Mouse (Mus musculus): ENCODE data around the gene Myom3.

Gene Myom3

GRCm38 (mm10) chr4:135816905-135817622 is 57.5 kb downstream of the Myom3 start:
- no peak for DNase-seq

- no peak for DNase-seq
These were observed 58.9 kb downstream of the Myom3 start for GRCm38 (mm10) chr4:135818366-135818765.

DNA sequence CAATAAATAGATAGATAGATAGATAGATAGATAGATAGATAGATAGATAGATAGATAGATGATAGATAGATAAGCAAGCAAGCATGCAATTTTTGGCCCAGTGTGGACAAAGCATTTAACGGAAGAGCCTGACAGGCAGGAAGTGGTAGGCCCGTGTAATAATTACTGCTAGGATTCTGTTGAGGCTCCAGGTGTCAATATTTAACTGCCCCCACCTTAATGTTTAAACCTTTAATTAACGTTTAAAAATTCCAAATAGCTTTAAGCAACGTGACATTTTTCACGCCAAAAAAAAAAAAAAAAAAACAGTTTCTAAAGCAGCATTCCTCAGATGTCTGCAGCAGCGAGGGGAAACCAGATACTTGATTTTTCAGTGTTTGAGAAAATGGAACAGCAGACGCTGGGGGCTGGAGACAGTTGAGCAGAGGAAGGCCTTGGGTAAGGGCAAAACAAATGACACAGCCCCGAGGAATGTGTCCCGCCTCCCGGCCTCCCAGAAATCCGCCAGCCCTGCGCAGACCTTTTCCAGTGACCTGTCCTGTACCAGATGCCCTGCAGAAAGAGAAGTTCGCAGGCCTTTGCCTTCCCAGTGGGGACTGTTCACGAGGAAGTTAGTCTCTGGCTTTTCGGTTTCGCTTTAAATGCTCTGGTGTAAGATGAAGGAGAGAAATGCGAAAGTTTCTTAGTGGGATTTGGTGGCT is 60.5 kb downstream of the Myom3 start:
- DNase-seq: no peak

DNA sequence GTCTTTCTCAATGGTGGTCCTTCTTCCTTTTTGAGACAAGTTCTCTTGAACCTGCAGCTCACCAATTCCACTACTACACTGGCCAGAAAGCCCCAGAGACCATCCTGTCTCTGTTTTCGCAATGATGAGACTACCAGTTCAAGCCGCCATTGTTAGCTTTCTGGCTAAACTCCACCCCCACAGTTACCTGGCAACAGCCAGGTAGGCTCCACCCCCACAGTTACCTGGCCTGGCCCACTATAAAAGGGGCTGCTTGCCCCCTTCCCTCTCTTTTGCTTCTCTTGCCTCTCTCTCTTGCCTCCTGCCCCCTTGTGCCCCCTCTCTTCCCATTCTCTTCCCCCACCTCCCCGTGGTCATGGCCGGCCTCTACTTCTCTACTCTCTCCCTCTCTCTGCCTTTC is 62.3 kb downstream of the Myom3 start:
- no peak for DNase-seq

DNA sequence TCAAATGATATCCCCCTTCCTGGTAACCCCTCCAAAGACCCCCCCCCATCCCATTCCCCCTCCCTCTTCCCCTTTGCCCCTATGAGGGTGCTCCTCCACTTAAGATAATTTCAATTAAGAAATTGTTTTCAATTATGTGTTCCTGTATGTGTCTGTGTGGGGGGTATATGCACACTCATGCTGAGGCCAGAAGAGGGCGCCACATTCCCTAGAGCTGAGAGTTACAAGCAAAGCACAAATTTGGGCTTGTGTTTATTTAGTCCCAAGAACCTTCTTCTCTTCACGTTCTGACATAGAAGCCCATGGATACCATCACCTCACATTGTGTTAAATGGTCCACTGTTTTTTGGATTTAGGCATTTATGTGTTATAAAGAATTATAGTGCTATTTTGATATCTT is 63.8 kb downstream of the Myom3 start:
- DNase-seq: no peak

- DNase-seq: no peak
These were observed 64.7 kb downstream of the Myom3 start for GRCm38 (mm10) chr4:135824254-135824653.

- no peak for DNase-seq
These were observed 69.0 kb downstream of the Myom3 start for GRCm38 (mm10) chr4:135828491-135828890.

DNA sequence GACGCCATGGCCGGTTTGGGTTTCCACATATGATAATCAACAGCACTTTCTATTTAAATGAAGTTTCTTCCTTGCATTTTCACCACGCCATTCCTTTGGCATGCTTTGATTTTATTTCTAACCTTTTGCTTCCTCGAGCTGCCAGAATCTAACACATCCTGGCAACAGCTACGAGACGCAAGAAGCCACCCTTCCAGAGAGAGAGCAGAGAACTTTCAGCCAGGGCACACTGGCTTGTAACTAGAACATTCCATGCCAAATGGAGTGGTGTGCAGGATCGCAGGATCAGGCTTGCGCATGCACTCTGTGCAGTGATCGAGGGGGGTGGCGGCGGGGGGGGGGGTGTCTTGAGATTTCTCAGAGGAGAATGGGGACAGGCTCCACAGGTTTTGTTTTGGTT is 72.6 kb downstream of the Myom3 start:
- DNase-seq: no peak

DNA sequence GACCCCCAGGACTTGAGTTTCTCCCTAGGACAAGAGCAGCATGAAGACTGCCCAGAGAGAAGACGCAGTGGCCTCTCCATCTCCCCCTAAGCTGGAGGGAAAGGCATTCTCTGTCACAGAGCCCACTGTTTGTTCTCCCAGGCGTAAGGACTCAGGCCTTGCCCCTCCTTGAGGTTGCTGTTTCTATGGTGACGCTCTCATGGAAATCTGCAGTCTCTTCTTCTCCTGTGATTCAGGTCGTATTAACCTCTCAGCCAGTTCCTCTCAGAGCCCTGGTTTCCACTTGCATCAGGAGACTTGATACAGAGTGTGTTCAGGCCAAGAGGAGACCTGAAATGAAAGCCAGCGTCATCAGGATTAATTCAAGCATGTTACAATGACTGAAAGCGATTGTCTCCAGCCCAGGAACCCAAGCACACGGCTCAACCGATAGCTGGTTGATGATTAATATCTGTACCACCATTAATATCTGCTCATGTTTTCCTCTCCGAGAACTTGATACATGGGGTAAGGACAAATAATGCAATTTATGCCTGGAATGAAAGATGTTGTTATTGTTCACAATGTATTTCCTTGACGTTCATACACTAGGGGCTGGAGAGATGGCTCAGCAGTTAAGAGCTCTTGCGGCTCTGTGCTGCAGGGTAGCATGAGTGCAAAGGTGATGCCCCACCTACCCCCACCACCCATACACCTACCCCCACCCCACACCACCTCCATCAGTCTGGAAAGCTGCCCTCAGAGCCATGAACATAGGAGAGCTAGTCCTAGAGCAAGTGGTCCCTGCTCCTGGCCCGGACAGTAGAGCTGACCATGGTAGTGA is 74.0 kb downstream of the Myom3 start:
- no peak for DNase-seq

GRCm38 (mm10) chr4:135834124-135834717 is 74.7 kb downstream of the Myom3 start:
- DNase-seq: no peak

DNA sequence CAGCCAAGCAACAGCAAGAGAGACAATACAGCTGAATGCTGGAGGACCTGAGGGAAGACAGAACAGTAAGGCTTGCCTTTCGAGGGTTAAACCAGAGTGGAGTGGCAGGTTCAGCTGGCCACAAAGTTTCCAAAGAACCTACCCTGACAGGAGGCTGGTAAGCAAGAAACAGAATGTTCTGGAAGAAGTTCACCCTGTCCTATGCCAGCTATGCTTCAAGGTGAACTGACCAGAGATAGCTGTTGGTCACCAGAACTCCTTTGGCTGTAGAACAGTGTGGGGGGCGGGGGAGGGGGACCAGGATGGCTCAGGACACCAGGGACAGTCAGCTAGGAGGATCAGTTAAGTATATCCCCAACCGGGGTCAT is 79.4 kb downstream of the Myom3 start:
- DNase-seq: no peak

GRCm38 (mm10) chr4:135839293-135840011 is 79.9 kb downstream of the Myom3 start:
- DNase-seq: no peak

GRCm38 (mm10) chr4:135844400-135844799 is 84.9 kb downstream of the Myom3 start:
- DNase-seq: no peak

GRCm38 (mm10) chr4:135847581-135847980 is 88.1 kb downstream of the Myom3 start:
- no peak for DNase-seq

DNA sequence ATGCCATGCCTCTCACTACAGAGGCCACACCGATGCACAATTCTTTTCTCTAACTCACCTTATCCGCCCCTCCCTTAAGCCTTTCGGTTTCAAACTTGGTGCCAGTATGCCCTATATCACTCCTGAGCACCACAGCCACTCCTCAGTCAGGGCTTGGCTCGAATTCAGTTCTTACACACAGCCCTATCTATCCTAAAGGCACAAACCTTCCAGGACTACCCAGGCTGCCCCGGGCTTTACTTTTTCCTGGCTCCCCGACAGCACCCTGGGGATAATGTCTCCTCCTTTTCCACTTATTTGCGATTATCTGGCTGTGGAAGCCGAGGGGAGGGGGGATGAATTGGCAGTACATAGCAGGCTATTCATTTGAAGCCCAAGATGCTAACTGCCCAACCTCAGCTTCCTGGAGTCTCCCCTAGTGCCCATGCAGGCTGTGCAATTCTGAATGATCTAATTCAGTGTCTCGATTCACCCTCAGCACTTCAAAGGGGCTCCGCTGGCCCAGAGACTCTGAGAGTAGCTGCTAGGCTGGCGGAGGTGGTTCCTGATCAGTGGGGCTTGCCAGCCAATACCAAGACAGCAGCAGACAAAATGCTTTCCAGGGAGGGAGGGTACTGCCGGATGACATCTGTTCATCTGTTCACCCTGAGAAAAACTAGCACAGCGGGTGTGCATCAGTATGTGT is 91.0 kb downstream of the Myom3 start:
- DNase-seq: peak; percentile 26 to 46

DNA sequence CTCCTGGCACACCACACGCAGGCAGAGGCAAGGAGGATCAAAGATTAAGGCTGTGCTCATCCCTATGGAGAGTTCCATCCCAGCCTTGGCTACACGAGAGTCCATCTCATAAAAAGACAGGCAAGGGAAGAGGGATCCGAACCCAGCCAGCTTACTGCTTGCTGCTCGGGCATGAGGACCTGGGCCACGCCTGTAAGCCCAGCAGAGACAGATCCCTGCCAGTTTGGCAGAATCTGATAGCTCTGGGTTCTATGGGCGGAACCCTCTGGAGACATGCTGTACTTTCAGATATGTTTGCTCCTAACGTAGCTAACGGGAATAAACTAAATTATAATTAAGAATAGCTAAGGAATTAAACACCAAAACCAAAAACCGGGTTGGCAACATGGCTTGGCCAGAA is 92.4 kb downstream of the Myom3 start:
- DNase-seq: no peak

- DNase-seq: no peak
These were observed 94.6 kb downstream of the Myom3 start for GRCm38 (mm10) chr4:135853987-135854546.

DNA sequence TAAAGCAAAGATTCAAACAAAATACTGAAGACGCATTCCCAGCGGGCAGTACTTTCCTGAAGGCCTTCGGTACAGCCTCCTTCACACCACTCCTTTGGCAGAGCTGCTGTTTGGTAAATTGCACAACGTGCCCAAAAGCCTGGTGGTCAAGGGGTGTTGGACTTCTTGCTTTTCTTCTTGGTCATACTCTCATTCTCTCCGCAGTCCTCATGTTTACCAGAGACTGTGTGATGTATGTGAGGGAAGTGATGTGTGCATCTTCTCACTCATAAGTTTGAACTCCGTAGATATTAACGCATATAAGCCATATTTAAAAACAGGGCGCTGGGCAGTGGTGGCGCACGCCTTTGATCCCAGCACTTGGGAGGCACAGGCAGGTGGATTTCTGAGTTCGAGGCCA is 95.1 kb downstream of the Myom3 start:
- DNase-seq: no peak

DNA sequence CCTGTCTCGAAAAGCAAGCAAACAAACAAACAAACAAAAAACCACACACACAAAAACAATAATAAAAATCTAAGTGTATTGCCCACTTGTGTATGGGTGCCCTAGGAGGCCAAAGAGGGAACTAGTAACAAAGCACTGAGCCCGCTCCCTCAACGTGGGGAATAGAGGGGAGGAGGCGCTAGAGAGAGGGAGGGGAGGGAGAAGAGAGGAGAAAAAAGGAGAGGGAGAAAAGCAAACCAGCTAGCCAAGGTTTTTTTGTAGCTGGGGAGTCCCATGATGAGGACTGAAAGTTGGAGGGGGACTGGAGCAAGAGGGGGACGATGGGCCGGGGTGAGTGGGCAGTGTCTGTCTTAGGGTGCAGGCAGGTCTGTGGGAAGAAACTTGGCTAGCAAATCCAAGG is 95.6 kb downstream of the Myom3 start:
- peak in 1 of 2 experiments; percentile 36 for DNase-seq

DNA sequence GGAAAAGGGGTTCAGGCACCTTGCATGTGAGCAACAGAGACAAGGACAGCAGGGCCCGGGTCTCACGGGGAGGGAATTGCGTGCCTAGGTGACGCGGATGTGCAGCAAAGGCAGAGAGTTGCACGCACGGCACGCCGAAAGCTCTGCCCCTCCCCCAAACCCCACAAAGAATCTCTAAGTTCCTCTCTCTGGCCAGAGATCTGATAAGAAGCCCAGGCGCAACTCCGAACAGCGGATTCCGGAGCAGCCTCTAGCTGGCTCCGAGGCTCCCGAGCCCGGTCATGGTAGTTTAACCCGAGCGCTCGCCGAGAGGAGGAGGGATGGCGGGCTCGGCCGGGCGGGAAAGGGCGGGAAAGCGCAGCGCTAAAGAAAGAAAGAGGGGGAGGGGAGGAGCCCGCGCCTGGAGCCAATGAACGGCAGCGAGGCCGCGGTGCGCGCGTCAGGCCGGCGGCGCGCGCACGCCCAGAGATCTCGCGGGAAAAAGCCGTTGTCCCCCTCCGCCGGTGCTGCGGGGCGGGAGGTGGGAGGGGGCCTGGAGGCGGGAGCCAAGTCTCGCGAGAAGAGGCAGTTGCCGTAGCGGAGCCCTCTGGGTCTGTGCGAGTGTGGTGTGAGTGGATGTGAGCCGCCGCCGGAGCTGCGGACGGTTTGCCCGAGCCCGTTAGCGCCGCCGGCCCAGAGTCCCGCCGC is 96.2 kb downstream of the Myom3 start, which contains the start of gene Srsf10:
Gene Srsf10, plus strand, starts transcription at position 212 of the 687 bp plus-strand sequence.
- peak; percentile 94 to 95 for DNase-seq

Measured in thymus, adult 18-20 months (tissue).